Mouse (Mus musculus) kidney, adult 2 months (tissue): ENCODE results near the gene Lbhd1. TPM values are rescaled to one million over a fixed set of nuclear protein-coding genes. Genes with fewer than 3 reads are reported as not detected.

Experiments used
- DNase-seq: peaks from one replicate; pipeline ENCODE4 v3.0.0; 2021
- H3K27ac ChIP-seq: fragments of 200-500 bp; 2 replicates; pipeline ENCODE4 v1.5.1; 2012; ENCODE audit warnings: low read depth, low read length, control low read depth, inconsistent platforms; ENCODE audit not compliant: insufficient read depth
- H3K27me3 ChIP-seq: fragments of 200-500 bp; replicated peaks from 2 replicates; pipeline ENCODE4 v1.6.1; 2012; ENCODE audit warnings: mild to moderate bottlenecking, moderate library complexity, low read length, inconsistent platforms; ENCODE audit not compliant: control insufficient read depth, insufficient read depth
- H3K36me3 ChIP-seq: fragments of 200-500 bp; 2 replicates; pipeline ENCODE4 v1.6.1; 2012; ENCODE audit warnings: mild to moderate bottlenecking, moderate library complexity, low read length, inconsistent platforms; ENCODE audit not compliant: control insufficient read depth, insufficient read depth
- H3K4me1 ChIP-seq: fragments of 200-500 bp; 2 replicates; pipeline ENCODE4 v1.6.1; 2011; ENCODE audit warnings: low read length; ENCODE audit not compliant: control insufficient read depth, insufficient read depth
- H3K4me3 ChIP-seq: fragments of 200-500 bp; 2 replicates; pipeline ENCODE4 v1.5.1; 2011; ENCODE audit warnings: mild to moderate bottlenecking, low read depth, low read length, control low read depth; ENCODE audit not compliant: insufficient read depth
- CTCF ChIP-seq: fragments of 200-500 bp; conservative IDR thresholded peaks from 2 replicates; pipeline ENCODE4 v1.5.1; 2011; ENCODE audit warnings: low read depth, mild to moderate bottlenecking, control low read depth, low read length, moderate library complexity, mixed read lengths; ENCODE audit not compliant: insufficient read depth, insufficient read length
- POLR2A ChIP-seq: fragments of 200-500 bp; IDR thresholded peaks from one replicate; pipeline ENCODE4 v1.6.1; 2011; ENCODE audit warnings: low read depth, low read length, control low read depth
- WGBS: fragments of 180-500 bp; shearing (Covaris S2); methylation state at CpG from one replicate; pipeline ENCODE4 v1.1.7; 2018; 5-methylcytosine and 5-hydroxymethylcytosine counted together
- polyA plus RNA-seq: library from polyadenylated mRNA; depleted of rRNA; stranded (reverse); fragments of >200 nt; gene quantifications from 2 replicates; pipeline ENCODE4 v1.2.3, GENCODE M21; 2012

The Lbhd1 gene
- polyA plus RNA-seq, 1 experiment, result 2.2 TPM

DNA sequence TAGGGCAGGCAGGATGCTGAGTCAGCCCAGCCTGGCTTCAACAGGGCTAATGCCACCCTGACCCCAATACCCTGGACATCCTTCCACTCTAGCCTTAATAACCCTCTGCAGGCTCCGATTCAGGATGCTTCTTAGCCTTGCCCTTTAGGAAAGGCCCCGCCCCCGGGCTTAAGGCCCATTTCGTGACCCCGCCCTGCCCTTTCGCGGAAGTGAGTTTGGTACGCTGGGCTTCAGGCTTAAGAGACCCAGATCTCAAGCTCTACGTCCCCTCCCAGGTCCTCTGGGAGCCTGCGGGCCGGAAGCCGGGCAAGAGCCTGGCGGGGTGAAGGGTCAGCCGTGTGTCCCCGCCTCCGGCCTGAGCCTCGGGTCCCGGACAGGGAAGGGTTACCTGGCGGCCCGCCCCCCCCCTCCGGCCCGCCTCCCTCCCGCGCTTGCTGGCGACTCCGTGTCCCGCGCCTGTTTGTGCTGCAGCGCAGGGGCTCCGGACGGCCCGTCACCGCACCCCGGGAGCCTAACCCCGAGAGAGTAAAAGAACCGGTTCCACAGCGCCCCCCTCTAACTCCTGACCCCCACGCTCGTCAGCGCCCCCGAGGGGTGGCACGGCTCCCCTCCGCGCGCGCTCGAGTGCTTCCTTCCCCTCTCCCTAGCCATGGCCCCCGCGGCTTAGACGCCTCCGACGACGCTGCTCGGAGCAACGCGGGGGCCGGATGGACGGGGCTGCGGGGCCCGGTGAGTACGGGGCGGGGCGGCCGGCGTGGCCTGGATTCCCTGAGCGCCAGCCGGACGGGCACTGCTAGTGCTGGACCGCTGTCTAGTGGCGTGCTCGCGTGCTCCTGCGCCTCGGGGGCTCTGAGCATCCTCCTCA lies 45.9 kb downstream of the Lbhd1 start, which contains the start of the genes Rom1 and Eml3:
Gene Rom1 (minus strand): TSS at position 133 of the 865 bp plus-strand sequence.
Gene Eml3 (plus strand): TSS at position 329 of the 865 bp plus-strand sequence.
- H3K27ac ChIP-seq, result peak within 1 kb of the TSS; percentile 76
- H3K27me3 ChIP-seq, result no peaks in the 10 kb centered on the region
- DNase-seq, result peak; percentile 97
- TF ChIP-seq CTCF (no peak), POLR2A (no peak)
- no peaks in the 10 kb centered on the region for H3K4me1 ChIP-seq
- H3K36me3 ChIP-seq, result no peaks in the 10 kb centered on the region; the same call in none of the 2 replicates
- WGBS, result under 1% methylated on average over 74 of the region's 74 CpGs
- peak within 1 kb of the TSS; percentile 64 for H3K4me3 ChIP-seq

GRCm38 (mm10) chr19:8930117-8930516 lies 46.6 kb downstream of the Lbhd1 start:
- TF ChIP-seq CTCF (no peak), POLR2A (no peak)
- Histone ChIP-seq H3K4me1 (no peaks in the 10 kb centered on the region), H3K27me3 (no peaks in the 10 kb centered on the region), H3K4me3 (peak overlapping the region; percentile 64), H3K36me3 (no peaks in the 10 kb centered on the region; the same call in none of the 2 replicates), H3K27ac (no peak overlapping the region)
- WGBS, result 6% methylated on average over 11 of the region's 11 CpGs
- no peak for DNase-seq

DNA sequence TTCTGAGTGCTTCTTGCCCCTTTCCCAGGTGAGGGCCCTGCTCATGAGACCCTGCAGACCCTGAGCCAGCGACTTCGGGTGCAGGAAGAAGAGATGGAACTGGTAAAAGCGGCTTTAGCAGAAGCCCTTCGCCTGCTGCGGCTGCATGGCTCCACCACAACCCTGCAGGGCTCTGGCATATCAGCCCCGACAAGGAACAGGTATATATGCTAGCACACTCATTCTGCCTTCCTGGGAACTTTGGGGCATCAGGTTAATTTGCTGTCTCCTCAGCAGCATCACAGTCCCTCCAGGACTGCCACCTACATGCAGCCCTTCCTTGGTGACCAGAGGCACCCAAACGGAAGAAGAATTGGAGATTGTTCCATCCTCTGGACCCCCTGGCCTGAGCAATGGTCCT lies 47.2 kb downstream of the Lbhd1 start:
- no peaks in the 10 kb centered on the region; the same call in none of the 2 replicates for H3K36me3 ChIP-seq
- no peaks in the 10 kb centered on the region for H3K4me1 ChIP-seq
- WGBS, result 84% methylated on average over 7 of the region's 7 CpGs
- H3K27me3 ChIP-seq, result no peaks in the 10 kb centered on the region
- TF ChIP-seq POLR2A, result no peak
- TF ChIP-seq CTCF, result no peak
- H3K4me3 ChIP-seq, result no peak overlapping the region
- DNase-seq, result no peak
- H3K27ac ChIP-seq, result no peak overlapping the region

GRCm38 (mm10) chr19:8936736-8937135 lies 53.2 kb downstream of the Lbhd1 start:
- H3K36me3 ChIP-seq, result peaks cover 2% of the 10 kb centered on the region
- 60% methylated on average over 2 of the region's 2 CpGs for WGBS
- DNase-seq, result no peak

DNA sequence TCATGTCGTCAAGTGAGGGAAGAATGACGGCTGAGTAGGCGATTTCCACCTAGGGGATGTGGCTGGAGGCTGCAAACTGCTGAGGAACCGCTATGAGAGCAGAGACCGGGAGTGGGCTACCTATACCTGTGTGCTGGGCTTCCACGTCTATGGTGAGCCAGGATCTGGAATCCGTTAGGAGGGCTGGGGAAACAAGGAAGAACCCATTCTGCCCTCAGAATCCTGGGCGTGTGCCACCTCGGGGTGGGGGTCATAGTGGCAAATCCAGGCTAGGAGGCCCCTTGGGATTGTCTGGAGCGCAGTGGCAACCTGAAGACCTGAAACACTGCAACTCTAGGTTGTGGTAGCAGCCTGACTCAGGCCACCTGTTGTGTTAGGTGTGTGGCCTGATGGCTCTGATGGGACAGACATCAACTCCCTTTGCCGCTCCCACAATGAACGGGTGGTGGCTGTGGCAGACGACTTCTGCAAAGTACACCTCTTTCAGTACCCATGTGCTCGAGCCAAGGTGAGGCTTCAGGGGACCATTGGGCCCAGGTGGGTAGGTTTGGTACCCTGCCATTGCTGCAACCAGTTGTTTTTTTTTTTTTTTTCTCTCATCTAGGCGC lies 57.1 kb downstream of the Lbhd1 start:
- Histone ChIP-seq H3K27ac (no peak overlapping the region), H3K36me3 (peaks cover 2% of the 10 kb centered on the region), H3K27me3 (no peaks in the 10 kb centered on the region), H3K4me3 (no peak overlapping the region), H3K4me1 (peaks cover 7% of the 10 kb centered on the region; the same call in 1 of the 2 replicates)
- DNase-seq, result no peak
- 82% methylated on average over 15 of the region's 15 CpGs for WGBS
- TF ChIP-seq CTCF (no peak), POLR2A (no peak)

More at GRCm38 (mm10) chr19:8936736-8937135, 53.2 kb downstream of the Lbhd1 start:
- Histone ChIP-seq H3K4me1 (0 out of 2 replicates have a peak, but pooled peaks cover 2% of the 10 kb centered on the region), H3K27me3 (no peaks in the 10 kb centered on the region), H3K27ac (no peak overlapping the region), H3K4me3 (no peak overlapping the region)
- TF ChIP-seq POLR2A, result no peak
- no peak for TF ChIP-seq CTCF

GRCm38 (mm10) chr19:8941136-8941514 lies 57.6 kb downstream of the Lbhd1 start:
- Histone ChIP-seq H3K27me3 (no peaks in the 10 kb centered on the region), H3K27ac (0 out of 2 replicates have a peak overlapping the region, but pooled peaks have one; percentile 8), H3K4me1 (peaks cover 7% of the 10 kb centered on the region; the same call in 1 of the 2 replicates), H3K36me3 (peaks cover 5% of the 10 kb centered on the region), H3K4me3 (peak overlapping the region; percentile 22; the same call in 1 of the 2 replicates)
- no peak for TF ChIP-seq POLR2A
- no peak for TF ChIP-seq CTCF
- WGBS, result 42% methylated on average over 10 of the region's 10 CpGs
- no peak for DNase-seq
